Mouse (Mus musculus) liver, postnatal 0 days (tissue): ENCODE data around the gene Slc41a3. TPM values are rescaled to one million over a fixed set of nuclear protein-coding genes. Genes with fewer than 3 reads are reported as not detected.

Source experiments
- ATAC-seq: fragments of 200-750 bp; cut with Nextera tagmentation; 2 replicates; pipeline ENCODE4 v1.8.0; 2017; ENCODE audit warnings: mild to moderate bottlenecking, moderate library complexity
- DNase-seq: peaks from one replicate; pipeline ENCODE4 v3.0.0-alpha.2; 2016
- H3K27ac ChIP-seq: fragments of 300-500 bp; sonication (generic); 2 replicates; pipeline ENCODE4 v1.5.1; 2014; ENCODE audit warnings: antibody characterized with exemption, moderate library complexity, mild to moderate bottlenecking, low read depth
- H3K27me3 ChIP-seq: fragments of 300-500 bp; sonication (generic); 2 replicates; pipeline ENCODE4 v1.6.1; 2014; ENCODE audit warnings: low read length, control low read depth, mixed read lengths; ENCODE audit not compliant: insufficient read depth
- H3K36me3 ChIP-seq: fragments of 300-500 bp; sonication (generic); replicated peaks from 2 replicates; pipeline ENCODE4 v1.6.1; 2014; ENCODE audit warnings: mild to moderate bottlenecking, control low read depth, low read length, moderate library complexity, mixed read lengths; ENCODE audit not compliant: insufficient read depth
- H3K4me1 ChIP-seq: fragments of 300-500 bp; sonication (generic); 2 replicates; pipeline ENCODE4 v1.6.1; 2014; ENCODE audit warnings: antibody characterized with exemption, mild to moderate bottlenecking, control low read depth; ENCODE audit not compliant: insufficient read depth
- H3K4me2 ChIP-seq: fragments of 300-500 bp; sonication (generic); 2 replicates; pipeline ENCODE4 v1.6.1; 2014; ENCODE audit warnings: low read depth, mild to moderate bottlenecking, low read length, moderate library complexity, mixed read lengths
- H3K4me3 ChIP-seq: fragments of 300-500 bp; sonication (generic); 2 replicates; pipeline ENCODE4 v1.5.1; 2014; ENCODE audit warnings: low read depth, low read length
- H3K9ac ChIP-seq: fragments of 300-500 bp; sonication (generic); replicated peaks from 2 replicates; pipeline ENCODE4 v1.6.1; 2014; ENCODE audit warnings: mild to moderate bottlenecking, moderate library complexity
- H3K9me3 ChIP-seq: fragments of 300-500 bp; sonication (generic); 2 replicates; pipeline ENCODE4 v1.6.1; 2016; ENCODE audit warnings: mild to moderate bottlenecking, control low read depth, low read length, mixed read lengths
- CTCF ChIP-seq: sonication (generic); IDR thresholded peaks from 2 replicates; pipeline ENCODE4 v1.5.1; 2016; ENCODE audit warnings: antibody characterized with exemption, low read depth
- EP300 ChIP-seq: IDR thresholded peaks from 2 replicates; pipeline ENCODE4 v1.6.1; 2016; ENCODE audit warnings: antibody characterized with exemption, low read depth, mild to moderate bottlenecking
- WGBS: fragments of 180-500 bp; shearing (Covaris S2); extraction: QIAGEN DNeasy Blood & Tissue Kit; methylation state at CpG from one replicate; pipeline ENCODE4 v1.1.7; 2014; ENCODE audit not compliant: insufficient replicate concordance; 5-methylcytosine and 5-hydroxymethylcytosine counted together
- microRNA-seq: library from miRNA; unstranded; fragments of <30 nt; microRNA quantifications from one replicate; pipeline ENCODE4, GENCODE M21; 2016
- polyA plus RNA-seq: library from polyadenylated mRNA; unstranded; fragments of >200 nt; fragmentation: Nextera tagmentation; extraction: Ambion mirVana; gene quantifications from 2 replicates; pipeline ENCODE4 v1.2.1, GENCODE M21; 2015

The Slc41a3 gene
- polyA plus RNA-seq, 1 experiment from 2014 or later = 23.4 TPM

- no peaks in the 10 kb centered on the region for H3K27me3 ChIP-seq
- no peaks in the 10 kb centered on the region for H3K9me3 ChIP-seq
- H3K36me3 ChIP-seq = peaks cover 75% of the 10 kb centered on the region
- no peak overlapping the region for H3K27ac ChIP-seq
- DNase-seq (no peak), ATAC-seq (no peak)
- H3K9ac ChIP-seq = no peak overlapping the region
- 46% methylated on average over 3 of the region's 3 CpGs for WGBS
- no peak for TF ChIP-seq EP300
- H3K4me1 ChIP-seq = peaks cover 10% of the 10 kb centered on the region
- no peak overlapping the region for H3K4me3 ChIP-seq
- no peak overlapping the region for H3K4me2 ChIP-seq
Measured at GRCm38 (mm10) chr6:90688742-90689141, 84.2 kb downstream of the Slc41a3 start.

GRCm38 (mm10) chr6:90689500-90689899 is 85.0 kb downstream of the Slc41a3 start:
- no peaks in the 10 kb centered on the region for H3K27me3 ChIP-seq
- ATAC-seq (no peak), DNase-seq (no peak)
- H3K4me1 ChIP-seq = peaks cover 5% of the 10 kb centered on the region
- H3K9me3 ChIP-seq = no peaks in the 10 kb centered on the region
- no peak overlapping the region for H3K4me2 ChIP-seq
- H3K4me3 ChIP-seq = no peak overlapping the region
- WGBS = 87% methylated on average over 10 of the region's 10 CpGs
- H3K36me3 ChIP-seq = peaks cover 76% of the 10 kb centered on the region
- H3K27ac ChIP-seq = no peak overlapping the region
- no peak for TF ChIP-seq CTCF
- no peak for TF ChIP-seq EP300
- H3K9ac ChIP-seq = no peak overlapping the region

- no peaks in the 10 kb centered on the region for H3K9me3 ChIP-seq
- H3K4me3 ChIP-seq = no peak overlapping the region
- no peak overlapping the region for H3K27ac ChIP-seq
- peaks cover 66% of the 10 kb centered on the region for H3K36me3 ChIP-seq
- TF ChIP-seq EP300 (no peak), CTCF (no peak)
- no peak overlapping the region for H3K4me2 ChIP-seq
- no peaks in the 10 kb centered on the region for H3K4me1 ChIP-seq
- ATAC-seq (no peak), DNase-seq (no peak)
- WGBS = 71% methylated on average over 2 of the region's 2 CpGs
- H3K27me3 ChIP-seq = no peaks in the 10 kb centered on the region
- no peak overlapping the region for H3K9ac ChIP-seq
Measured at GRCm38 (mm10) chr6:90691935-90692334, 87.4 kb downstream of the Slc41a3 start.

GRCm38 (mm10) chr6:90692404-90692803 is 87.9 kb downstream of the Slc41a3 start:
- no peak for DNase-seq
- Histone ChIP-seq H3K4me3 (no peak overlapping the region), H3K4me2 (no peak overlapping the region), H3K36me3 (peaks cover 62% of the 10 kb centered on the region), H3K9me3 (no peaks in the 10 kb centered on the region), H3K4me1 (no peaks in the 10 kb centered on the region), H3K27me3 (no peaks in the 10 kb centered on the region), H3K27ac (no peak overlapping the region), H3K9ac (no peak overlapping the region)
- no peak for TF ChIP-seq EP300
- no peak for TF ChIP-seq CTCF
- 86% methylated on average over 2 of the region's 2 CpGs for WGBS
- ATAC-seq = no peak

GRCm38 (mm10) chr6:90695754-90696153 is 91.2 kb downstream of the Slc41a3 start:
- Histone ChIP-seq H3K4me2 (no peak overlapping the region), H3K4me3 (no peak overlapping the region), H3K4me1 (peaks cover 2% of the 10 kb centered on the region), H3K27ac (no peak overlapping the region), H3K9ac (no peak overlapping the region), H3K36me3 (peaks cover 29% of the 10 kb centered on the region), H3K27me3 (no peaks in the 10 kb centered on the region), H3K9me3 (no peaks in the 10 kb centered on the region)
- ATAC-seq (no peak), DNase-seq (no peak)
- 50% methylated on average over 1 of the region's 1 CpGs for WGBS
- TF ChIP-seq EP300 (no peak), CTCF (no peak)

Small RNA genes within 50 kb of the gene (microRNA-seq; reads per million reads assigned to microRNA genes)
- gene Gm24816 = not detected

Other genes with a start within 250 kb of the Slc41a3 start
- 2.1 and 2.8 TPM in 2 replicates for gene Zxdc, start 235.2 kb upstream of the Slc41a3 start, polyA plus RNA-seq
- gene Cfap100, start 175.9 kb upstream of the Slc41a3 start, polyA plus RNA-seq = 0.06 TPM in 1 of 2 replicates, not detected in the other
- 22.4 and 45.6 TPM in 2 replicates for gene Klf15, start 142.1 kb upstream of the Slc41a3 start, polyA plus RNA-seq
- 104 and 114 TPM in 2 replicates for gene Aldh1l1, start 118.3 kb upstream of the Slc41a3 start, polyA plus RNA-seq